Mouse (Mus musculus) ZHBTc4 (cell line): ENCODE measurements around the gene Cdk14.
"Not testable (repeated sequence)": the region's sequence is repeated elsewhere in the genome, so short reads cannot be mapped to it uniquely, and the experiment has no call there.

Experiments
- DNase-seq: peaks from one replicate; pipeline ENCODE4 v3.0.0-alpha.2; 2011; ENCODE audit warnings: low read depth, low spot score

Cdk14 gene

GRCm38 (mm10) chr5:5367550-5367949 lies 52.6 kb downstream of the Cdk14 start:
- DNase-seq: no peak

DNA sequence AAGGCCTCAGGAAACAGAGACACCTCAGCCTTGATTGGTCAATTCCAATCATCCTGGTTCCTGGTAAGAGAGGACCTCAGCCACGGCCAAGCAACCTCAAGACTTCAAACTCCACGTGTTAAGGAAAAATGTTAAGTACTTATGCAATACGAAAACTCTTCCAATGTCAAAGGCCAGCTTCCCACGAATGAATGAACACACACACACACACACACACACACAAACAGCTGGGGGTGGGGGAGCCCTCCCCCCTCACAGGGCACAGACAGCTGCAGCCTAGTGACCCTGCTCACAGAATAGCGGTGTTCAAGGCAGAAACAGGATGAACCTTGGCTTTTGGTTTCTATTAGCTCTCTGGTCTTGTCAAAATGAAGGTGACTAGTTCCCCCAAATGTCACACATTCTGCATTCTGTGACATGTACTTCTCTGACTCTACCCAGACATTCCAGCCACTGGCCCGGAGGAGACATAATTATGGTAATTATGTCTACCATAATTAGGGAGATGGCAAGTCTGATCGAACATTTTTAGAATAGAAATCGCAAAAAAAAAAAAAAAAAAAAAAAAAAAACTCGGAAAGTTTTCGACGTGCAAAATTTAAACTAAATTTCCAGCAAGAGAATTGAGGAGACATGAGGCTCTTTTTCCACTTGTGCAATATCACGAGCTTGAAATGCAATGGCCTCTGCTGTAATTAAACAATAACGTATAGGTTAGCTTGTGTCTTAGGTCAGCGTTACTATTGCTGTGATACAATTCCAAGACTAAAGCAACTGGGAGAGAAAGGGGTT lies 54.6 kb downstream of the Cdk14 start:
- DNase-seq: no peak

DNA sequence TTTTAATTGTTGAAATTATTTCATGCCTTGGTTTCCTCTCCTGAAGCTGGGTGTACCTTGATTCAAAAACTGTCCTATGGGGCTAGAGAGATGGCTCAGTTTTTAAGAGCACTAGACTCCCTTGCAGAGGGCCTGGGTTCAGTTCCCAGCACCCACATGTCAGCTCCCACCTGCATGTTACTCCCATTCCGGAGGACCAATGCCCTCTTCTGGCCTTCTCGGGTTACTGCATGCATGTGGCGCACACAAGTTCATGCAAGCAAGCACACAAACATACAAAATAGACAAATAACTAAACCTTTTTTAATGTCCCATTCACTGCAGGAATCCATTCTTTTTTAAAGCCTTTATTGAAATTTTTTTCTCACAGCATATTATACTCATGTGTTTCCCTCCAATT lies 58.4 kb downstream of the Cdk14 start:
- DNase-seq: peak; percentile 39

- no peak for DNase-seq
Observed at GRCm38 (mm10) chr5:5360338-5360737, 59.8 kb downstream of the Cdk14 start.

DNA sequence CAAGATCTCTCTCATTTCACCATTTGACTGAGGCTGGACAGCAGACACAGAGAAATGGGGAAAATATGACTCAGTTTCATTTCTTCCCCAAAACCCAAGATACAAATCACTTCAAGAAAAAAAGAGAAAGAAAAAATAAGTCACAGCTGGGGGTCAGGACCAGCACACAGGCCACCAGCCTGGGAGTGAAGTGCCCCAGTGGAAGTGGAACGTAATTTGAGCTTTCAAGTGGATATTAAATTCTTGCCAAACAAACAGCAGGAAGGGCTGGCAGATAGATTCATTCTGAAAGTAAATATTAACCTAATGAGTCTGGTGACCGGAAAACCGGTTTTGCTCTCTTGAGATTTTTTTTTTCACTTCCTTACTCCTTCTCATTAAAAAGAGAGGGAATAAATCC lies 60.2 kb downstream of the Cdk14 start:
- DNase-seq: no peak

- peak; percentile 63 for DNase-seq
Observed at GRCm38 (mm10) chr5:5359370-5359769, 60.7 kb downstream of the Cdk14 start.

DNA sequence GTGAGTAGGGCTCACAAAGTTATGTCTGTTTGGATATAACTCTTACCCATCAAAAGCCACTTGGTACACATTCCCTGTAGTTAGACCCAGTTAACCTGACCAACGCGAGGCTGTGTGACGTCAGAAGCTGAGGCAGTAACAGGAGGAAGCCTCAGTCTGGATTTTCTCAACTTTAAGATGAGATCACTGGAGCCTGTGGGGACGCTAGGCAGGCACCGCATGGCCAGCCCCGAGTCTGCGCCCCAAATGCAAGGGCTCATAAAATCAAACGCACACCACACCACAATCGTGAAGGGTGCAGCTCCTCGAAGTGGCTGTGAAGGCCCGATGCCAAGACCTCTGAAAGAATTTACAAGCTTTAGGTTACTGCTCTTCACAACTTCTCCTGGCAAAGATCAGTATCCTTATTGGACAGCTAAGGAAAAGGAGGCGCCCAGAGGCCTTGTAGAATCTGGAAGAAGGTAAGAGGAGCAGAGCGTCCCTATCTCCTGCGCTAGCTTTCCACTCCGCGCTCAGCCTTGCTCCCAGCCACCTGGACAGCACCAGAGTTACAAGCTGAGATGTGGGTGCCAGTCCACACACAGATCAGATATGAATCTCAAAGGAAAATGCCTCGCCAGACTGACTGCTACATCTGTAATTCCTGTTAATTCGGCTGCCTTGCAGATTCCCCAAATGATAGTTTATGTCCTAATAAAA lies 61.9 kb downstream of the Cdk14 start:
- DNase-seq: no peak

- no peak for DNase-seq
Observed at GRCm38 (mm10) chr5:5354684-5355368, 65.3 kb downstream of the Cdk14 start.

GRCm38 (mm10) chr5:5353946-5354345 lies 66.2 kb downstream of the Cdk14 start:
- no peak for DNase-seq

GRCm38 (mm10) chr5:5344646-5345045 lies 75.5 kb downstream of the Cdk14 start:
- no peak for DNase-seq

- DNase-seq: no peak
Observed at GRCm38 (mm10) chr5:5343741-5344140, 76.4 kb downstream of the Cdk14 start.

- DNase-seq: no peak
Observed at GRCm38 (mm10) chr5:5343267-5343666, 76.8 kb downstream of the Cdk14 start.

DNA sequence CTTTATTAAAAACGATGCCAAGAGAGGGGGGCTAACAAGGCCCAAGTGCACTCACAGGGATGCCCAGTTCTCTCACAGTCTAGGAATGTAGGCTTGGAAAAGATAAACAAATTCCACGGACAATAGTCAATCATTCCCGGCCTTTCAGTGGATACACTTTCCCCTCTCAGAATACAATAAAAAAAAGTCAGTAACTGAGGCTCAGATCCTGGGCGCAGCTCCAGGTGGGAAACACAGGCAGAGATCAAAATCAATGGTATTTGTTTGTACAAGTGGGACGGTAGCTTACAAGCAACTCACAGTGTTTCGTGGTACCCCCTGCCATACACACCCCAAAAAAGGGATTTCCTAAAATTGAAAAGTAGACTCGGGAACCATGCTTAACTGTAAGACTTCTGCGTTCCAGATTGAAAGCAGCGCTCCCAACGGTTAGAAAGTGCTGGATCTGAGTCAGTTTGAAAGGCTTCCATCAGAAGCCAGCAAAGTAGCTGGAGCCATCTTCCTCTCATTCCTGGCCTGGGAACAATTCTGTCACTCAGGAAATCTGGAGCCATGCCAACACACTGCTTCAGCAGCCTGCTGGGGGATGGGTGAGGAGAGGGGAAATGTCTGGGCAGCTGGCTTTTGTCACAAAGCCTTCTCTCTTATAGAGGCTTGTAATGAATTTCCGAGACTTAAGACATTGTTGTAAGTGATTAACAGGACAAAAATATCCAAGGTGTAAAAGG lies 77.5 kb downstream of the Cdk14 start:
- DNase-seq: peak; percentile 11

GRCm38 (mm10) chr5:5341611-5342010 lies 78.5 kb downstream of the Cdk14 start:
- no peak for DNase-seq

- DNase-seq: no peak
Observed at GRCm38 (mm10) chr5:5333916-5334315, 86.2 kb downstream of the Cdk14 start.

DNA sequence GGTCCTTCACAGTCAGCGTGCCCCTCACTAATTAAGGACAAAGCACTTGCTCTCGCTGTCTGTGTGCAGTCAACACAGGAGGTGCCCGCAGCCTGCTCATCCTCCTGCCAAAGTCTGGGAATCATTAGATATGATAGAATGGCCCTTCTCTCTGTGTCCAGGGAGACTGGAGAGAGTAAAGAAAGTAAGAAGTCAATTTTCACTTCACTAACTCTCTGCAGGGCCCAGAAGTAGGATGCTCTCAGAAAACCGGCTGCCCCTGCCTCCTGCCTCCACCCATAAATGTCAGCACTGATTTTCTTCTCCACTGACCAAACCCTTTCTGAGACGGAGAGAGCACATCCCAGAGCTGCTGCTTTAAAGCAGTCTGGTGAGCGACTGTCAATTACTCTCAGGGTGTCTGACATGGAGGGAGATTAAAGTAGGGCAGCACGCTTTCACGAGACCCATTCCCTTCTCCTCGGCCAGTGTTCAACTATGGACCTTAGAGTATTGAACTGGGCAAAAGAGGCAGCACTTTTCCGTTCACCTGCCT lies 89.1 kb downstream of the Cdk14 start:
- DNase-seq: no peak

- not testable (repeated sequence) for DNase-seq
Observed at GRCm38 (mm10) chr5:5329018-5329417, 91.1 kb downstream of the Cdk14 start.

GRCm38 (mm10) chr5:5326716-5327115 lies 93.4 kb downstream of the Cdk14 start:
- DNase-seq: no peak

DNA sequence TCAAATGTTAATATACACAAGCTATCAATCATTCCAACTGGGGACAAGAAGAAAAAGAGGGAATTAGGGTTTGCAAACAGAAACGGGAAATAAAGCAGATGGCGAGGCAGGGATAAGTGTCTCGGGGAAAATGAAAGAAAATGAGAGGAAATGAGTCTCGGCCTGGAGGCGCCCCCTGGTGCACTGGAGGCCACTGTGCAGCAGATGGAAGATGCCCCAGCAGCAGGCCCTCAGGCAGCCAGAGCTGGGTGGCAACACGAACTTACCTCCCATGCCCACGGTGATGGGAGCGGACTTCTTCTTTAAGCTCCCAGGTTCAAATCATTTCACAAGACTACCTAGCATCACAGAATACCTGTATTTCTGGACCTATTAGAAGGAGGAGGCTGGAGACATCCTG lies 97.4 kb downstream of the Cdk14 start:
- DNase-seq: peak; percentile 9

DNA sequence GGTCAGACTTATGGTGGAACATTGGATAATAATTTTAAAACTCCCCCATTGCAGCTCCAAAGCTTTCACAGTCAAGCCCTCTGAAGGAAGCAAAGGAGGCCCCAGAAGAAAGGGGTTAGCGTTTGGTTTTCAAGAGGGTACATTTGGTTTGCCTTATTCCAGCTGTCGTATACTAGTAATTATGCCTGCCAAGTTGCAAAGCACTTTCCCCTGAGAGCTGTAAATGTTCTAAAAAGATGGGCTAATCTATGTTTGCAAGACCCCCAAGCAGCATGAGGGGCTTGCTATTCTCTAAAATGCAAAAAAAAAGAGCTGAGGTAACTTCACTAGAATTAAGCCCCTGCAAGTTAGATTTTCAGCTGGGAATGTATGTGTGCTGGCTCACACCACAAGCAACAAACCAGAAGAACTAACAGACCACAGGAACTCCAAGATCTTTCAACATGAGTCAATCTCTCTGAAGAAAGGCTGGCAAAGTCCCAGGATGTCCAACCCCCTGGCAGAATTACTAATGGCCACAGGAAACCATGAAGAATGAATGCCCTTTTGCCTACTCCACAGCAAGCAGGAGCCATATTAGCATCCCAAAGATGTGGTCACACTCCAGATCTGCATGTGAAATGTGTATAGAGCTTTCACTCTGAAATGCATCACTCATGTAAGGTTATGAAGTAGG lies 99.5 kb downstream of the Cdk14 start:
- DNase-seq: no peak
